Mouse (Mus musculus) v-Abl transformed pro-B cells (cell line): Measurements from ENCODE around the gene Calm2.

Source experiments
- in situ Hi-C, 2 experiments: fragments of 400-800 bp; cut with MboI; formaldehyde crosslinking; loops; one replicate each; pipeline ENCODE4 v1.15.1; 2025; ENCODE audit not compliant: unreplicated experiment in 2 of 2

The Calm2 gene

DNA sequence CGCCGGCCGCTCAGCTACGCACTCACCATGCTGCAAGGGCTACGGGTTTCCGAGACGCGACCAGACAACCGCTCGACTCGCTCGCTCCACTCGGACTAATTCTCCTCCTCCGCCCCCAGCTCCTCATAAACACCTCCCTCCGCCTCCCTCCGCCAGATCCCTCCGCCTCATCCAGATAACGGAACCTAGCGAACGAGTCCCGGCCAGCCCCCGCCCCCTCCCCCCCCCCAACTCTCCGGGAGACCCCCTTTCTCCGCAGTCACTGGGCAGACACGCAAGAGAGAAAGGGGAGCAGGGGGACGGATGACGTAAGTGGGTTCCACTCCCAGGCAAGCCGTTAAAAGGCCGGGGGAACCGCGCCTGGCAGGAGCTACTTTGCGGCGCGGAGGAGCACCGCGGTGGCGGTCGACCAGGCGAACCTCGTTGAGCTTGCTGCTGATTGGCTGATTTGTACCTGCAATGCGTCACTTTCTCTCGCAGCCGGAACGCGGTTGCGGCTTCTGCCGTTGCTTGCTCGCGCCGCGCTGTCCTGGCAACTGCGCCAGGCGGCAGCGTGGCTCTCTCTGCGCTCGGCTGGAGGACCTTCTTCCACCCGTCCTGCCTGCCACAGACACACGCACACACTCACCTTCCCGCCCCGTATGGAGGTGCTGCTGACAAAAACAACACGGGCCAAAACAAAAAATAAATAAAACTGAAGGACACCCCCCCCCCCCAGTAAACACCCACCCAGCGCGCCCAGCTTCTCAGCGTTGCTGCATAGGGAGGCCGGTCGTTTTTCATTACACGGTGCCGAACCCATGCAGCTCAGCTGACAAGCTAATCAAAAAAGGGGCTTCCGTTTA is at the start of gene Calm2:
TSS of gene Calm2 (minus strand) at position 169 of the 845 bp plus-strand sequence.
- in situ Hi-C loops = loop anchor here in 1 of 2 experiments (25.0 kb wide), 1 partner anchor 540 kb away; the partner anchor contains the start of gene Msh6

DNA sequence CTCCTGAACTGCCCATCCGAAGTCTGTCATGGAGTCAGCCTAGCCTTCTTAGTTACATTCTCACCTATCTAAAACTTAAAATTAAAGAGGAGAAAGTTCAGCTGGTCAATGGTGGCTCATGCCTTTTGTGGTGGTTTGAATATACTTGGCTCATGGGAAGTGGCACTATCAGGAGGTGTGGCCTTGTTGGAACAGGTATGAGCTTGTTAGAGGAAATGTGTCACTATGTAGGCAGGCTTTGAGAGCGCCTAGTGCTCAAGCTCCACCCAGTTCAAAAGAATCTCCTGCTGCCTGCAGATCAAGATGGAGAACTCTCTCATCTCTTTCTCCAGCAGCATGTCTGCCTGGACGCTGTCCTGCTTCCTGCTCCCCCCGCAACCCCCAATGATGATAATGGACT is 48.8 kb upstream of the Calm2 start:
- in situ Hi-C loops = no loop called here

DNA sequence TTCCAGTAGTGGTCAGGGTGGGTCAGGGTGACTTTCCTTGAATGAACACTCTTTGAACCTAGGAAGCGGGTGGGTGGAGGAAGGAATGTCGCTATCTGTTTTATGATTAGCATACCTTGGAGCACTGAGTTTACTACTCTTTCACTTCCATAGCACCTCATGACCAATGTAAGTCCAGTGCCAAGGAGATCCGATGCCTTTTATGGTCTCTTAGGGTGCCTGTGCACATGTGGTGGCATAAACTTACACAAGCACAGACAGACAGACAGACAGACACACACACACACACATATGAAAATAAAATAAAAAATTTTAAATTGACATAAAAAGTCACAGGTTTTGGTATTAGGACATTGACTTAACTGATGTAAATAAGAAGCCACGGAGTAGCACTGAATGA is 47.6 kb upstream of the Calm2 start:
- in situ Hi-C loops = no loop called here

DNA sequence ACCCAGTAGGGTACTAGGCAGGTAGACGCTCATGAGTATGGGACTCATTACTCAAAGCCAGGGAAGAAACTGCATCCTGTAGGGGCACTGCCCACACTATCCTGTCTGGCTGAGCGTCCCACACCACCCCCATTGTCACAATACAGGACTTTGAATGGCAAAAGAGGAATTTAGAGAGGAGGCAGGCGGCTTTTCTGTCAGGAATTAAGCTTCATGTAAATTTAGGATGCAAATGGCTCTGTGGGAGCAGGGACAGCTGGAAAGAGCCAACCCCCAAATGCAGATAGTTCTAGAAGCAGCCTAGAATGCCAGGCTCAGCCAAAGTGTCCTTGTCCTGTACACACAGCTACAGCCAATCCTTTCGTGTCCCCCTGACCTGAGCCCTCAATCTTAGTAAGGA is 45.6 kb upstream of the Calm2 start:
- in situ Hi-C loops = no loop called here

DNA sequence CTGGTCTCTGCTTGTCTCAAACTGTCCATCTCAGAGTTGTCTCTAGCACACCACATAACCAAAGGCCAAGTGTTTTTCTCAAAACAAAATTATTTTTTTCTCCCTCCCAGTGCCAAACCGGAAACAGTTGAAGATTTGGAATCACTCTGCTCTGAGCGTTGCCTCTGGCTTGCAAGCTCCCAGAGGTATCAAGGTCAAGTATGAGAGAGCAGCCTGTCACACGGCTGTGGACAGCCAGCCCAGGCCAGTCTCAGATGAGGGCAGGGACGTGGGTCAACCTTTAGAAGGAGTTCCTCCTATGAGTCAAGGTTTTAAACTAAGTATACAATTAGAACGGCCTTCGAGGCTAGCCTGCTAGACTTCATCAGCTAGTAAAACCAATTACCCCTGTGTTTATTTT is 43.6 kb upstream of the Calm2 start:
- in situ Hi-C loops = no loop called here

DNA sequence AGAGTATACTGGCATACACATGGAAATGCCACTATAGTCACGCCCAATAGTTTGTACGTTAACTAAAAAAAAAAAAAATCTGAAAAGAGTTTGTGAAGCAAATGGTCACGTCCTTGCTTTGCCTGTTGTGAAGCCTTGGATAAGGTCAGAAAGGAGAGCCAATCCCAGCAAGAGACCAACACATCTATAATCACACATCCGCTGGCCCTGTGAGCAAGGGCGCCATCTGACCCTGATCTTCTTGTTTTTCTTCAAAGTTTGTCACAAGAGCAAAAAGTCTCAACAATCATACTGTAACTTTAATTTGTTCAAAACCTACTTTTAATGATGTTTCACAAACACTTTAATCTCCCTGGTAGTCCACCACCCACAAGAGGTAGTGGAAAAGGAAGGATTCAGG is 39.0 kb upstream of the Calm2 start:
- in situ Hi-C loops = no loop called here

DNA sequence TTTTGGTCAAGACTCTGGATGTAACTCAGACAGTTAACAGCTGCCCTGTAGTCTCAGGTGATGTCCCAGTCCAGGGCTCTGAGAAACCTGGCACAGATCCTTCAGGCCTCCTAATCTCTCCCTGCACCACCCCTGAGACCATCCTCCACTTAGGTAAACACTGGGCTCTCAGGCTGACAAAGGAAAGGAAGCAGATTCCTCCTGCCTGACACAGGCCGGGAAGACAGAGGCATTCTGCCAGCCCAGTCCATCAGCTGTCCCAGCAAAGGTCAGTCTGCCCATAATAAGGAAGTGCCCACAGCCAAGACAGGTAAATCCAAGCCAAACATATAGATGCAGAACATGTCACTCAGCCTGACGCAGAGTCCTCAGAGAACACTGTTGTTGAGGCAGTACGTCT is 36.1 kb upstream of the Calm2 start:
- in situ Hi-C loops = no loop called here

DNA sequence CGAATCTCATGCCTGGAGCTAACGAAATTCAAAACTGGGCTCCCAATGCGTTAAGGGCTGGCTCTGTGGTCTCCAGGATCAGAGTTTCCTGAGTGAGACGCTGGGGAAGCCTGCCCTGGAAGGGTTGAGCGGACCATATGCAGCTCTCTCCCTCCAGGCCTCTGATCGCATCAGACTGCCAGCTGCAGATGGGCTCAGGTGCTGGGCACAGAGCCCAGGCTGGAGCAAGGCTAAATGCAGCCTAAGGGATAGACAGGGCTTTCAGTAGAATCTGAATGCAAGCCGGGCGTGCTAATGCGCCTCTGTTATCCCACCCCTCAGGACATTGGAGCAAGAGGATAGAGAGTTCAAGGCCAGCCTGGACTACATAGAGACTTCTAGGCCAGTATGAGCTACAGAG is 31.8 kb upstream of the Calm2 start:
- in situ Hi-C loops = no loop called here

DNA sequence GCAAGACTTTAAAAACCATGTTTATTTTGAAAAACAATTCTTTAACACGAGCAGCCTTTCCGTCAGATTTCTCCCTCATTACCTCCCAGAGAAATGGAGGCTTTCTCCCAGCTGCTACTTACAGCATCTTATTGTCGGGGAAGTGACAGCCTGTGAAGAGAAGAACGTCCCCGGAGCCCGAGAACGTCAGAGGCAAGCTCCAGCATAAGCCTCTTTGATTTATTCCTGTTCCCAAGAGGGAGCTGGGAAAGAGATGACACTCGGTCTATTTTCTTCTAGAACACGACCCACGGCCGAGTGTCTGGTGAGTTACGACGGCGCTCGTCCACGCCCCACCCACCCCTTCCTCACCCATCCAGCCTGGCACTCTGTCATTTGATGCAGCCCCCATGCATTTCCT is 30.9 kb upstream of the Calm2 start:
- in situ Hi-C loops = no loop called here

DNA sequence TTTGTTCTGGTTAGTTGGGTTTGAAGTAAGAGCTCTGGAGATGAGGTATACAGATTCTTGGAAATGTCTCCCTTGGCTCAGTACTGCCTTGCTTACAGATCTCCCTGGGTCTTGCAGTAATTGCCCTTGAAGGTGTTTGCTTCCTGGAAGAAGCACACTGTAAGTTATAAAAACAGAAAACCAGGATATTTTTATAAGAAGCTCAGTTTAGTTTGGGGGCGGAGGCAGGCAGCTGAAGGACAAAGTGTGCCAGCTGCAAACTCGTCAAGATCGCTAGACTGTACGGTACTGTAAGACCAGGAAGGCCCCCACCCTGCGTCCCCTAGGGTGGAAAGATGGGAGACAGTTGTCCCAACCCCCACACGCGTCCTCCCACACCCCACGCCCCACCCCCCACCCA is 28.6 kb upstream of the Calm2 start:
- in situ Hi-C loops = no loop called here

DNA sequence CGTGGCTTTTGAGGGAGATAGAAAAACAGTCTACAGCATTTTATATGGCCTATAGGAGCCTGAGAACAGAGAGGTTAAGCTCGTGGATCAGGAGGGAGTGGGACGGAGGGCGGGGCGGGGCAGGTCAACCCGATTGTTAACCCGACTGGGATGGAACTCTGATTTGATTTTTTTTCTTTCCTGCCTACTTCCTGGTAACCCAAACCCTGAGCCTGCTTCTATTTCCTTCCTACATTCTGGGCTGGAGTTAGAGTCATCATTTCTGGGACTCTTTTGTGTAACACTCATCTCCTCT is 27.7 kb upstream of the Calm2 start:
- in situ Hi-C loops = no loop called here

DNA sequence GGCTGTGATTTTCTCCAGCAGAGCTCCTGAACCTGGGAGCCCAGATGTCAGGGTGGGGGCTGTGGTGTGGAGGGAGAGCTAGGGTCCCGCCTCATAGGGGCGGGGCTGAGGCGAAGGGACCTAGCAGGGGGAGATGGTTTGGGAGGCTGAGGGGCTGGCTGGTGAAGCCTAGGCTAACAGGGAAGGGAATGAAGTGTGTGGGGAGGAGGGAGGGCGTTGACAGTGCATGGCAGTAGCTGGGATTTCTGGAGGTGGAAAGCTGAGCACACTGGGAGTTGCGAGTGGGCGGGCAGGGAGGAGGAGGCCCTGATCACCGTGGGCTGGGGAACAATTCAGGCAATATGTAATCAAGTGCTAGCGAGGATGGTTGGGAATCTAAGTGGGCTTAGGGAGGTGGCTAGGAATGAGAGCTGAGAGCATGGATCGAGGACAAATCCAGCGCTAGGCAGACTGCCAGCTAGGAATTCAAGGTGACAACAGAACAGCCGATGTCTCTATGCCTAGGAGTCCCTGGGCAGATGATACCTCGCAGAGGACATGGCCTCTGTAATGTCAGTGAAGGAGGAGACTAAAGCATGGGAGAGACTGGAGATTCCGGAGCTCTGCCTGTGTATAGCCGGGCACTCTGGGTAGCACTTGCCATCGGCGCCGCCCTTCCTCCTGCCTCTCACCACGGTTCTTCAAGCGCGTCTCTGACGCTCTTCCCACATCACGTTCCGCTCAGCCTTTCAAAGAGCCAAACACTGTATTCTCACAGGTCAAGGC is 27.2 kb upstream of the Calm2 start:
- in situ Hi-C loops = no loop called here

DNA sequence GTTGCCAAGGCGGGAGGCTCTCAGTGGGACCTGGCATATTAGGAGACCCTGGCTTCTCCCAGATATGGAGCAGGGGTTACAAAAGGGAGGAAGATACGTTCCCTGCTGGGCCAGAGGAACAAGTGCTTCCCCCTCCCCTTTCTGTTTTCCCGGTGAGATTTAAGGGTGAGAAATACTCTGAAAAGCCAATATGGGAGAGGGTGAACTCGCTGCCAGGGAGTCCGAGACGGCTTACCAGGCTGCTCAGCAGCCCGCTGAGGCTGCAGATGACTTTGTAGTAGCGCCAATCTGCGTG is 26.7 kb upstream of the Calm2 start:
- in situ Hi-C loops = no loop called here

DNA sequence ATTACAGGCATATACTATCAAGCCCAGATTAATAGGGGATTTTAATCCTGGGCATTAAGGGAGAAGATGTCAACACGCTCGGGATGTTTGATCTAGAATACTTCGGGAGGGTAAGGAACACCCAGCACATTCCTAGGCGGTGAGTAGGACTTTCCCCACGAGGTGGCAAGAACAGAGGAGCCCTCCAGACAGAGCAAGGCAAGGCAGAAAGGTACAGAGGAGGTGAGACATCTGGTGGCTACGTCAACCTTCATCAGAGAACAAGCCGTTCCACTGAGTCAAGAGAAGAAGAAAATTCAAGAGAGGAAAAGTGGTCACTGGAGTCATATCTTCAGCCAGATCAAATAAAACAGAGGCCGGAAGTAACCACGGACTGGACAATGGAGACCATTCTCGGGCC is 26.1 kb upstream of the Calm2 start:
- in situ Hi-C loops = no loop called here

DNA sequence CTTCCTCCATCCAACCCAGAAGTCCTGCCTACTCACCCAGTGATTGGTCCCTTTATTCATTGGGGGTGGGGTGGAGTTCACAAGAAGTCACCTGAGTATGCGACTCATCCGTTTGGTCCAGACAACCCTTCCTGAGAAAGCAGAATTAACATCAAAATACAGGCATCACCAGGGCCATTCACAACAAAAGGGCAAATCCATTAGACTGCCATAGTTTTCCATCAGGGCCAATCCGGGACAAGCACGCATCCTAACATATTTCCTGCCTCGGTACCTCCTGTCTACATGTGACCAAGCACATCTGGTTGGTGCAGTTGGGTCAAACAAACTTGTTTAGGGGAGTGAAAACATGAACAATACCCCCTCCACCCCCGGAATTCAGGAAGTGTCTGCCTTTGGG is 24.9 kb upstream of the Calm2 start:
- in situ Hi-C loops = no loop called here

DNA sequence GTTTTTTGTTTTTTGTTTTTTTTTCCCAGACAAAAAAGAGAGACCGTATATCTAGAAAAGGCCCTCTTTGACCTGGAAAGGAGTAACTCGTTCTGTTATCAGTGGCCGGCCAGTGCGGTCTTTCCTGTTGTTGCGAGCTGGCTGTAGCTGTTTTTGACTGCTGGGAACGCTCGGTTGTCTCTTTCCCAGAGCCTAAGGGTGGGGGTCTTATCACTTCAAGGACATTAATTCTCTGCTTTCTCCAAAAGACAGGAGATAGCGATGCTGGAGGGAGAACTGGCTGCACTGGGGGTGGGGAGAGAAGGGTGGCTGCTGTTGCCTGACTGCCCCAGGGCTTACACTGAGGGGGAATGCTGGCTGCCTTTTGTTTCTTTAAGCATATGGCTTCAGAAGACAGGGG is 24.1 kb upstream of the Calm2 start:
- in situ Hi-C loops = no loop called here

DNA sequence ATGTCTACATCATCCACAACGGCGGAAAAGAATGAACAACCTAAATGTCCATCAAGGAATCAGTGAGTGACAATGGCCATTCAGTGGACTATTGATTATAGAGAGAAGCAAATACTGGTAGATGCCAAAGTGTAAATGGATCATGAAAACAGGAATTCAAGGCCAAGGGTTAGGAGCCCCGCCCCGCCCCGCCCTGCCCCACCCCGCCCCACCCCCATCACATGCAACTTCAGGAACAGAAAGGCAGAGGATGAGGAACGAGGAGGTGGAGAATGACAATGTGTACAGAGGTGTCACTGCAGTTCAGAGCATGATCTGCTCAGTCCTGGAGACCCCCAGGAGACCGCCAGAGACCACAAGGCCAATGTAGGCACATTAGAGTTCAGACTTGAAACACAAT is 23.5 kb upstream of the Calm2 start:
- in situ Hi-C loops = no loop called here

DNA sequence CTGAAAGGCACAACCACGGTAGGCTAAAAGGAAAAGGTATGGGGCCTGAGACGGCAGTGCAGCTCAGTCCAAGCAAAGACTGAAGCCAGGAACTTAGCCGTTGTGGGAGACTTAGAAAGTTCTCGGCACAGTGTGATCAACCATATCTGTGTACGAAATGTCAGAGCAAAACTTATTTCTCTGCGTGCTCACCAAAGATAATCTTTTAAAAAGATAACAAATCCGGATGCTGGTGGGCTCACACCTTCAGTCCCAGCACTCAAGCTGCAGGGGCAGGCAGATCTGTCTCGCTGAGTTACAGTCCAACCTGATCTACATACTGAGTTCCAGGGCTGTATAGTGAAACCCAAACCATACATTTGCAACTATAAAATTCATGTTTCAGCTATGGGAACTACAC is 22.7 kb upstream of the Calm2 start:
- in situ Hi-C loops = no loop called here

DNA sequence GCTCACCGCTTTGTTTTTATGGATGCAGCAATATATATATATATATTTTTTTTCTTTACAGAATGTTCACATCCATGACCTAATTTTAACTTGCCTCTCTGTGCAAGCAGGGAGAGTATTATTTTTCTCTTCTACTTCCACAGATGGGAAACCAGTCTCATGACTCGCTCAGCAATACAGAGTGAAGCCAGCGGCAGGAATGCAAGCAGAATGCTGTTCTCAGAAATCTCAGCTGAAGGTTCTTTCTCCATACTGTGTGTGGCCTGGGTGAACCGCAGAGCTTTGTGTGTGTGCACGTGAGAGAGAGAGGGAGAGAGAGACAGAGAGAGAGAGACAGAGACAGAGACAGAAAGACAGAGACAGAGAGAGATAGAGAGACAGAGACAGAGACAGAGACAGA is 21.9 kb upstream of the Calm2 start:
- in situ Hi-C loops = no loop called here

DNA sequence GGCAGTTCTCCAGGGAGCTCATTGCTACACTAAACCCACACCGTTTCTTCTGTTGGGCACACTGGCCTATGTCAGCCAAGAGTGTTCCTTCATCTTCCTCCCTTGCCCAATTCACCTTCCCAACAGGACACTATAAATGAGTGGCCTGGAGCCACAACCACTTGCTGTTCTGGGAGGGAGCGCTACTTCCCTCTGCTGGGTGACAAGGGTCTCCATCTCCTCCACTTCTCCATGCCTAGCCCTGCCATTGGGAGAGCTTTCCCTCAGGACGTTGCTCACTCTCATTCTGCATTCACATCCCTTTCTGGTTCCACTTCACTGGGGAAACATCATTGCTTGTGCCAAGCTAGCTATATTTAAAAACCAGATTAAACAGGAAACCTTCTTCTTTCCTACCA is 14.8 kb upstream of the Calm2 start:
- in situ Hi-C loops = loop anchor here (5.0 kb wide), 1 partner anchor 149 kb away; no protein-coding TSS in a partner anchor

DNA sequence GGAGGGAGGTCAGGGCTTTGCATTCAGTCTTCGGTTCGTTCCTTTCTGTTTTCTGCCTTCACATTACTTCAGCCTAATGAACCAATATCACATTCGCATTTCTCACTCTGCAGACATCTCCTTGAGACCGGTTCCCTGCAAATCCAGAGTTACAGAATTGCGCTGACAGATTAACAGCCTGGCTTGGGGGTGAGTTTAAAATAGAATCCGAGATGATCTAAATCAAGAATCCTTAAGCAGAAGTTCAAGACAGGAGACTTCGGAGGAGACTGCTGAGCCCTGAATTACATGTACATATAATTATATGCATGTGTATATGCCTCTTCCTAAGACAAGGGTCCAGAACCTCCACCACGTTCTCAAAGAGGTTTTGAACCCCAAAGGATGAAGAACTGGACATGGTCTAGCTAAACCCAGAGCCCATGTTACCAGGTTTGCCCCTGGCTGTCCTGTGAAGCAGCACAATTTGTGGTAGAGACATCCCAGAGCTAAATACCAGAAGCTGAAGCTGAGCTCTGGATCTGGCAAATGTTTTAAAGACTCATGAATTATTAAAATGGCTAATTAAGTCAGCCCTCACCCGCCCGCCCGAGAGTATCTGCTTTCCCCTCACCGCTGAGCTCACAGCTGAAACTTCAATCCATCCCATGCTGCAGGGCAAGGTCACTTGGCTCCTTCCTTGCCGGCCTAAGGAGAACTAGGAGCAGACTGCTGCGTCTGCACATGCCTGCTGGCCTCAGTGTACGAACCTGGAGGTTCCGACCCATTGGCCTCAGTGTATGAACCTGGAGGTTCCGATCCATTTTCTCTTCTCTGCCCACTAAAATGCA is 14.1 kb upstream of the Calm2 start:
- in situ Hi-C loops = loop anchor here (5.0 kb wide), 1 partner anchor 149 kb away; no protein-coding TSS in a partner anchor
